Mouse (Mus musculus): Measurements from ENCODE around the gene Gba. TPM values are rescaled to one million over a fixed set of nuclear protein-coding genes. Genes with fewer than 3 reads are reported as not detected.
"Not testable (repeated sequence)": the region's sequence is repeated elsewhere in the genome, so short reads cannot be mapped to it uniquely, and the experiment has no call there.

The Gba gene
- polyA plus RNA-seq, 1 experiment from 2014 or later, result 50.3 TPM

GRCm38 (mm10) chr3:89208736-89209135 is 6.0 kb downstream of the Gba start:
- no peaks in the 10 kb centered on the region for H3K27me3 ChIP-seq (replicated peaks)
- ATAC-seq (replicated peaks), result no peak
- peaks cover 10% of the 10 kb centered on the region for H3K4me1 ChIP-seq
- H3K9ac ChIP-seq, result no peak overlapping the region
- no peak overlapping the region for H3K27ac ChIP-seq
- H3K4me2 ChIP-seq, result no peak overlapping the region
- H3K36me3 ChIP-seq (replicated peaks), result peaks cover 46% of the 10 kb centered on the region
- WGBS, result 88% methylated on average over 6 of the region's 6 CpGs
- H3K9me3 ChIP-seq, result no peaks in the 10 kb centered on the region
- no peak overlapping the region for H3K4me3 ChIP-seq

DNA sequence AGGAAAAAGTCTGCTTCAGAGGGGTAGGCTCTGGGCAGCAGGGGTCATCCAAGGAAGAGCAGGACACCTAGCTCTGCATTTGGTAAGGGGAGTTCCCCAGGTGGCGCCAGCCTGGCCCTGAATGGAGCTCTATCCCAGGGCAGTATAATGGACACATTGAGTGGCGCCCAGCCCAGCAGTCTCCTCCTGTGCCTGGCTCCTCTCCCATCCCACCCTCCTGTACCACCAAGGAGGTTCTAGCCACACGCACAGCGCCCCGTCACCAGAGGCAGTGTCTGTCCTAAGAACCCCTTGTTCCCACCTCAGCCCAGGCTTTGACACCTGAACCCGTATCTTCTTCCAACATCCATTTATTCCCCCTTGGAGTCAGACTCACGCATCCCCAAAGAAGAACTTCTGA is 7.0 kb downstream of the Gba start:
- Histone ChIP-seq H3K27me3 (replicated peaks) (no peaks in the 10 kb centered on the region), H3K36me3 (replicated peaks) (peaks cover 46% of the 10 kb centered on the region), H3K9ac (no peak overlapping the region), H3K9me3 (no peaks in the 10 kb centered on the region), H3K4me1 (peaks cover 14% of the 10 kb centered on the region), H3K4me3 (no peak overlapping the region), H3K27ac (no peak overlapping the region), H3K4me2 (no peak overlapping the region)
- 96% methylated on average over 7 of the region's 7 CpGs for WGBS
- ATAC-seq (replicated peaks), result no peak

GRCm38 (mm10) chr3:89210162-89210561 is 7.4 kb downstream of the Gba start:
- Histone ChIP-seq H3K4me3 (no peak overlapping the region), H3K9me3 (no peaks in the 10 kb centered on the region), H3K4me2 (no peak overlapping the region), H3K36me3 (replicated peaks) (peaks cover 46% of the 10 kb centered on the region), H3K27me3 (replicated peaks) (no peaks in the 10 kb centered on the region), H3K9ac (no peak overlapping the region), H3K4me1 (peaks cover 18% of the 10 kb centered on the region), H3K27ac (no peak overlapping the region)
- no peak for ATAC-seq (replicated peaks)
- WGBS, result 88% methylated on average over 13 of the region's 13 CpGs

DNA sequence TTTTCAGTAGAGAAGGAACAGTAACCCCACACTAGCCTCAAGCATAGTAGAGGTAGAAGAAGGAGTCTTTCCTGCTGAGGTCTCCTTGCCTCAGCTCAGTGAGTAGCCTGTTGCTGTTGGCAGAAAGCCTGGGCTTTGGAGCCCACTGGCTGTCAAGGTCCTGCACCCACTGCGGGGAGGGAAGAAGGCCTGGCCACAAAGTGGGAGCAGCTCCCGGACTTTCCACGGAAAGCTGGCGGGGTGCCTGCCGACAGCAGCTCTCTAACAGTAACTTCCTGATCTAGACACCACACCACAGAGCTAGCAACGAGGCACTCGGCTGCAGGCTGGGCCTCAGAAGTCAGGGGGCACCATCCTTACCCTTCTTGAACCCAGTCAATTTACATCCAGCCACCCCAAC is 8.0 kb downstream of the Gba start:
- H3K4me3 ChIP-seq, result no peak overlapping the region
- WGBS, result 85% methylated on average over 7 of the region's 7 CpGs
- no peak overlapping the region for H3K9ac ChIP-seq
- no peak for ATAC-seq (replicated peaks)
- H3K9me3 ChIP-seq, result no peaks in the 10 kb centered on the region
- peaks cover 41% of the 10 kb centered on the region for H3K36me3 ChIP-seq (replicated peaks)
- no peak overlapping the region for H3K27ac ChIP-seq
- no peaks in the 10 kb centered on the region for H3K27me3 ChIP-seq (replicated peaks)
- H3K4me1 ChIP-seq, result peaks cover 24% of the 10 kb centered on the region
- H3K4me2 ChIP-seq, result no peak overlapping the region

GRCm38 (mm10) chr3:89213803-89214530 is 11.2 kb downstream of the Gba start:
- Histone ChIP-seq H3K9me3 (no peaks in the 10 kb centered on the region), H3K36me3 (replicated peaks) (peaks cover 9% of the 10 kb centered on the region; the same call in 1 of the 2 replicates), H3K4me3 (peak overlapping the region; percentile 75), H3K27ac (peak overlapping the region; percentile 98), H3K9ac (peak overlapping the region; percentile 75), H3K4me2 (peak overlapping the region; percentile 88), H3K4me1 (peaks cover 42% of the 10 kb centered on the region), H3K27me3 (replicated peaks) (no peaks in the 10 kb centered on the region)
- WGBS, result under 1% methylated on average over 69 of the region's 69 CpGs
- ATAC-seq (replicated peaks), result peak; percentile 88

- Histone ChIP-seq H3K27me3 (replicated peaks) (no peaks in the 10 kb centered on the region), H3K27ac (peak within 1 kb of the TSS; percentile 98), H3K4me1 (peaks cover 42% of the 10 kb centered on the region), H3K36me3 (replicated peaks) (peaks cover under 1% of the 10 kb centered on the region; the same call in 1 of the 2 replicates), H3K4me2 (peak within 1 kb of the TSS; percentile 88), H3K4me3 (peak within 1 kb of the TSS; percentile 75), H3K9me3 (no peaks in the 10 kb centered on the region), H3K9ac (peak within 1 kb of the TSS; percentile 75)
- peak; percentile 13; the same call in 1 of the 2 replicates for ATAC-seq (replicated peaks)
- under 1% methylated on average over 19 of the region's 19 CpGs for WGBS
Observed at GRCm38 (mm10) chr3:89214681-89215411, 12.1 kb downstream of the Gba start, which contains the start of gene Thbs3. Thbs3 (plus strand) TSS chr3:89215180.

GRCm38 (mm10) chr3:89215853-89216252 is 13.1 kb downstream of the Gba start:
- 0% methylated on average over 6 of the region's 6 CpGs for WGBS
- Histone ChIP-seq H3K9me3 (no peaks in the 10 kb centered on the region), H3K9ac (peak overlapping the region; percentile 75; the same call in 1 of the 2 replicates)

GRCm38 (mm10) chr3:89216407-89216806 is 13.7 kb downstream of the Gba start:
- H3K4me1 ChIP-seq, result peaks cover 42% of the 10 kb centered on the region
- H3K4me3 ChIP-seq; H3K27me3 ChIP-seq (replicated peaks); H3K9ac ChIP-seq; H3K9me3 ChIP-seq; ATAC-seq (replicated peaks); H3K36me3 ChIP-seq (replicated peaks); H3K27ac ChIP-seq: not testable (repeated sequence)
- 66% methylated on average over 7 of the region's 7 CpGs for WGBS
- peak overlapping the region; percentile 88; the same call in 1 of the 2 replicates for H3K4me2 ChIP-seq

More at GRCm38 (mm10) chr3:89215853-89216252, 13.1 kb downstream of the Gba start:
- Histone ChIP-seq H3K36me3 (replicated peaks) (no peaks in the 10 kb centered on the region), H3K4me2 (peak overlapping the region; percentile 88), H3K27me3 (replicated peaks) (no peaks in the 10 kb centered on the region), H3K27ac (peak overlapping the region; percentile 98), H3K4me3 (peak overlapping the region; percentile 75), H3K4me1 (peaks cover 42% of the 10 kb centered on the region)
- ATAC-seq (replicated peaks), result peak; percentile 34

- WGBS, result 74% methylated on average over 1 of the region's 1 CpGs
- H3K9ac ChIP-seq, result no peak overlapping the region
- peaks cover 35% of the 10 kb centered on the region for H3K4me1 ChIP-seq
- no peak overlapping the region for H3K27ac ChIP-seq
- H3K4me2 ChIP-seq, result no peak overlapping the region
- ATAC-seq (replicated peaks), result no peak
- no peak overlapping the region for H3K4me3 ChIP-seq
- H3K36me3 ChIP-seq (replicated peaks), result no peaks in the 10 kb centered on the region
- H3K9me3 ChIP-seq, result no peaks in the 10 kb centered on the region
- H3K27me3 ChIP-seq (replicated peaks), result no peaks in the 10 kb centered on the region
Observed at GRCm38 (mm10) chr3:89218271-89218670, 15.5 kb downstream of the Gba start.

- H3K9me3 ChIP-seq, result no peaks in the 10 kb centered on the region
- H3K27ac ChIP-seq, result peak overlapping the region; percentile 7; the same call in 1 of the 2 replicates
- 51% methylated on average over 8 of the region's 8 CpGs for WGBS
- no peak overlapping the region for H3K9ac ChIP-seq
- no peak overlapping the region for H3K4me3 ChIP-seq
- no peak overlapping the region for H3K4me2 ChIP-seq
- H3K27me3 ChIP-seq (replicated peaks), result no peaks in the 10 kb centered on the region
- ATAC-seq (replicated peaks), result no peak
- H3K36me3 ChIP-seq (replicated peaks), result no peaks in the 10 kb centered on the region
- peaks cover 46% of the 10 kb centered on the region for H3K4me1 ChIP-seq
Observed at GRCm38 (mm10) chr3:89219546-89219945, 16.8 kb downstream of the Gba start.

DNA sequence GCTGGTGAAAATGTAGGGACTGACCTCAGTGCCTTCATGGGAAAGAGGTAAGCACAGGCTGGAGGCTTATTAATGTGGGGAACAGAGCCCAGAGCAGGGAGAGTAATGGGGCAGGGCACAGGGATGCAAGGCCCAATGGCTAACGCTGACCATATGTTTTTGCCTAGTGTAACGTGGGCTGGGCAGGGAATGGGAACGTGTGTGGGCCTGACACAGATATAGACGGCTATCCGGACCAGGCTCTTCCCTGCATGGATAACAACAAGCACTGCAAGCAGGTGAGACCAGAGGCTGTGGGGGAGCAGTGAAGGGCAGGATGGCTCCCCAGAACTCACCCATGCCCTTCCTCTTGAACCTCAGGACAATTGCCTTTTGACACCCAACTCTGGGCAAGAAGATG is 18.4 kb downstream of the Gba start:
- Histone ChIP-seq H3K4me1 (peaks cover 46% of the 10 kb centered on the region), H3K27ac (0 out of 2 replicates have a peak overlapping the region, but pooled peaks have one; percentile 8), H3K9me3 (no peaks in the 10 kb centered on the region), H3K36me3 (replicated peaks) (no peaks in the 10 kb centered on the region), H3K4me2 (no peak overlapping the region), H3K27me3 (replicated peaks) (no peaks in the 10 kb centered on the region), H3K9ac (no peak overlapping the region), H3K4me3 (no peak overlapping the region)
- WGBS, result 70% methylated on average over 5 of the region's 5 CpGs
- ATAC-seq (replicated peaks), result no peak

DNA sequence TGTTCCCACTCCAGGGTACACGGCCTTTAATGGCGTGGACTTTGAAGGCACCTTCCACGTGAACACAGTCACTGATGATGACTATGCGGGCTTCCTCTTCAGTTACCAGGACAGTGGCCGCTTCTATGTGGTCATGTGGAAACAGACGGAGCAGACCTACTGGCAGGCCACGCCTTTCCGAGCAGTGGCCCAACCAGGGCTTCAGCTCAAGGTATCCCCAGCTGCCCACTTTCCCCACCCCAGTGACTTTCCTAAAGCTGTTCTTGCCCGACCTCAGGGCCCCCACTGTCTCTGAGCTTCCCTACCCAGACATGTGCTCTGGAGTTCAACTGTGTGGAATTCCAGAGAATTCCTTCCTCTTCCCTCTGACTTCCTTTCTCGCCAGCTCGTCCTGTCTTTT is 22.1 kb downstream of the Gba start:
- peak overlapping the region; percentile 86 for H3K27ac ChIP-seq
- H3K9ac ChIP-seq, result peak overlapping the region; percentile 52
- no peaks in the 10 kb centered on the region for H3K9me3 ChIP-seq
- peak overlapping the region; percentile 65 for H3K4me2 ChIP-seq
- no peak for ATAC-seq (replicated peaks)
- peak overlapping the region; percentile 37 for H3K4me3 ChIP-seq
- no peaks in the 10 kb centered on the region for H3K36me3 ChIP-seq (replicated peaks)
- no peaks in the 10 kb centered on the region for H3K27me3 ChIP-seq (replicated peaks)
- 24% methylated on average over 11 of the region's 11 CpGs for WGBS
- H3K4me1 ChIP-seq, result peaks cover 60% of the 10 kb centered on the region

All from midbrain, embryonic 15.5 days (tissue).